Mouse (Mus musculus) cerebellum, adult 11-12 months (tissue): ENCODE measurements around the gene Trim3.

ENCODE experiments used
- DNase-seq: peaks from one replicate; pipeline ENCODE4 v3.0.0; 2022

The Trim3 gene

GRCm38 (mm10) chr7:105633127-105633800 is at the start of gene Trim3:
Gene Trim3 (minus strand): TSS chr7:105633571.
- peak; percentile 92 for DNase-seq

- peak; percentile 76 for DNase-seq
Observed at GRCm38 (mm10) chr7:105650639-105651435, 17.5 kb upstream of the Trim3 start, which contains the start of gene Dnhd1. Gene Dnhd1 (plus strand): TSS chr7:105650827.

GRCm38 (mm10) chr7:105641936-105642335 is 8.6 kb upstream of the Trim3 start:
- DNase-seq, result peak; percentile 56

- no peak for DNase-seq
Observed at GRCm38 (mm10) chr7:105640894-105641255, 7.5 kb upstream of the Trim3 start.

- peak; percentile 98 for DNase-seq
Observed at GRCm38 (mm10) chr7:105640233-105640893, 7.0 kb upstream of the Trim3 start, which contains the start of the genes Arfip2 and Gm45799. Gene Arfip2 (minus strand): TSS chr7:105640416. Gene Gm45799 (plus strand): TSS chr7:105640552.

- no peak for DNase-seq
Observed at GRCm38 (mm10) chr7:105639756-105640155, 6.4 kb upstream of the Trim3 start, which contains the start of gene Timm10b. Gene Timm10b (plus strand): TSS chr7:105640056.

GRCm38 (mm10) chr7:105639304-105639703 is 5.9 kb upstream of the Trim3 start:
- peak; percentile 65 for DNase-seq

- DNase-seq, result peak; percentile 45
Observed at GRCm38 (mm10) chr7:105638776-105639175, 5.4 kb upstream of the Trim3 start.

GRCm38 (mm10) chr7:105635726-105636125 is 2.4 kb upstream of the Trim3 start:
- no peak for DNase-seq

- no peak for DNase-seq
Observed at GRCm38 (mm10) chr7:105634272-105634920, 1.0 kb upstream of the Trim3 start.

- no peak for DNase-seq
Observed at GRCm38 (mm10) chr7:105633801-105634135, 397 bp upstream of the Trim3 start.

GRCm38 (mm10) chr7:105632551-105632972 is 809 bp downstream of the Trim3 start:
- DNase-seq, result peak; percentile 87

- peak; percentile 58 for DNase-seq
Observed at GRCm38 (mm10) chr7:105628633-105629032, 4.7 kb downstream of the Trim3 start.

GRCm38 (mm10) chr7:105625397-105625796 is 8.0 kb downstream of the Trim3 start:
- DNase-seq, result peak; percentile 86

GRCm38 (mm10) chr7:105621646-105622292 is 11.6 kb downstream of the Trim3 start:
- no peak for DNase-seq

GRCm38 (mm10) chr7:105621053-105621452 is 12.3 kb downstream of the Trim3 start:
- DNase-seq, result no peak

- DNase-seq, result no peak
Observed at GRCm38 (mm10) chr7:105619701-105620100, 13.7 kb downstream of the Trim3 start.

GRCm38 (mm10) chr7:105617810-105618209 is 15.6 kb downstream of the Trim3 start:
- no peak for DNase-seq

GRCm38 (mm10) chr7:105616561-105616960 is 16.8 kb downstream of the Trim3 start:
- no peak for DNase-seq

- no peak for DNase-seq
Observed at GRCm38 (mm10) chr7:105615720-105616119, 17.7 kb downstream of the Trim3 start.

- DNase-seq, result no peak
Observed at GRCm38 (mm10) chr7:105614400-105614799, 19.0 kb downstream of the Trim3 start.

GRCm38 (mm10) chr7:105611767-105612166 is 21.6 kb downstream of the Trim3 start:
- no peak for DNase-seq
